Mouse (Mus musculus) ES-Bruce4 (cell line): ENCODE measurements around the gene Gjb5.
A peak's percentile ranks its signal among the peaks of the same experiment; 100 is the strongest.

Experiments
- CTCF ChIP-seq: IDR thresholded peaks from one replicate; pipeline ENCODE4 v1.8.1; 2011; ENCODE audit warnings: low read depth, low read length
- EP300 ChIP-seq: IDR thresholded peaks from 2 replicates; pipeline ENCODE4 v1.6.1; 2011; ENCODE audit warnings: low read depth, low read length; ENCODE audit not compliant: insufficient read depth
- POLR2A ChIP-seq: IDR thresholded peaks from one replicate; pipeline ENCODE4 v1.8.1; 2011; ENCODE audit warnings: low read length; ENCODE audit not compliant: insufficient read depth

DNA sequence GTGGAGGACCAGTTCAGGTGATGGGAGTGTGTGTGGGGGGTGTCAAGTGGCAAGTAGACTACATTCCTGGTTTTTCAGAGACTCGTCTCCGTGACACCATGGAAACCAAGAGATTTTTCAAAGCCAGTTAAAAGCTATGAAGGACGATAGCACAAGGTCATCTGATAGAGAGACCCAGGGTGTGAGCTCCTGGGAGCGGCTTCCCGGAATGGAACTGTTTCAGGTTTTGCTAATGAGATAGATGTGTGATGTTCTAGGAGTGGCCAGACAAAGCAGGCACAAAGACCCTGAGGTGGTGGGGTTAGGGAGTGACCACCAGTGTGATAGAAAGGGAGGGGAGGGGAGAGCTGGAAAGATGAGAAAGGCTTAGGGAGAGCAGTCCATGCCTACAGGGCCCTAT, 13.0 kb downstream of the Gjb5 start:
- TF ChIP-seq CTCF (no peak), EP300 (peak; percentile 97), POLR2A (no peak)
